Mouse (Mus musculus) heart, embryonic 13.5 days (tissue): ENCODE data around the gene Arhgef33. TPM values are rescaled to one million over a fixed set of nuclear protein-coding genes. Genes with fewer than 3 reads are reported as not detected.

Source experiments
- polyA plus RNA-seq: library from polyadenylated mRNA; unstranded; fragments of >200 nt; fragmentation: Nextera tagmentation; extraction: Ambion mirVana; gene quantifications from 2 replicates; pipeline ENCODE4 v1.2.1, GENCODE M21; 2015

Gene Arhgef33
- polyA plus RNA-seq, 1 experiment from 2014 or later, result 0.52 TPM

Other genes with a start within 250 kb of the Arhgef33 start
- 39.9 and 40.3 TPM in 2 replicates for gene Hnrnpll, start 245.1 kb upstream of the Arhgef33 start, polyA plus RNA-seq
- gene Galm, start 179.9 kb upstream of the Arhgef33 start, polyA plus RNA-seq, result 12.1 and 13.0 TPM in 2 replicates
- gene Srsf7, start 100.1 kb upstream of the Arhgef33 start, polyA plus RNA-seq, result 297 and 314 TPM in 2 replicates
- gene Ttc39d, start 99.9 kb upstream of the Arhgef33 start, polyA plus RNA-seq, result 0.05 and 0.08 TPM in 2 replicates
- 24.7 and 32.3 TPM in 2 replicates for gene Gemin6, start 83.0 kb upstream of the Arhgef33 start, polyA plus RNA-seq
- gene Morn2, start 17.2 kb upstream of the Arhgef33 start, polyA plus RNA-seq, result 21.8 and 23.9 TPM in 2 replicates
- gene Dhx57, start 16.9 kb upstream of the Arhgef33 start, polyA plus RNA-seq, result 8.2 and 8.5 TPM in 2 replicates
- gene Gm10190, start 66.1 kb downstream of the Arhgef33 start, polyA plus RNA-seq, result 1.5 and 2.1 TPM in 2 replicates
- gene Sos1, start 173.0 kb downstream of the Arhgef33 start, polyA plus RNA-seq, result 2.2 TPM in 2 replicates